Mouse (Mus musculus) heart, postnatal 0 days (tissue): Measurements from ENCODE around the gene Egfl8.

Source experiments
- CTCF ChIP-seq: IDR thresholded peaks from 2 replicates; pipeline ENCODE4 v1.5.1; 2016; ENCODE audit warnings: antibody characterized with exemption, control low read depth, low read depth
- EP300 ChIP-seq: IDR thresholded peaks from 2 replicates; pipeline ENCODE4 v1.6.1; 2016; ENCODE audit warnings: antibody characterized with exemption, low read depth

- TF ChIP-seq CTCF (no peak), EP300 (no peak)
These were observed 47.4 kb downstream of the Egfl8 start for GRCm38 (mm10) chr17:34568421-34568820.
